Mouse (Mus musculus): ENCODE measurements around the gene Havcr2. TPM values are rescaled to one million over a fixed set of nuclear protein-coding genes. Genes with fewer than 3 reads are reported as not detected.

Gene Havcr2
- polyA plus RNA-seq, 1 experiment from 2014 or later, result 0.18 TPM

Other genes starting within 250 kb of the Havcr2 start
- 2.2 and 2.3 TPM in 2 replicates for gene Fndc9, start 219.4 kb upstream of the Havcr2 start, polyA plus RNA-seq (2016; fragmentation: Nextera tagmentation; extraction: Ambion mirVana)
- 59.1 and 59.5 TPM in 2 replicates for gene Cyfip2, start 142.1 kb upstream of the Havcr2 start, polyA plus RNA-seq (2016; fragmentation: Nextera tagmentation; extraction: Ambion mirVana)
- gene Itk, start 65.4 kb upstream of the Havcr2 start, polyA plus RNA-seq (2016; fragmentation: Nextera tagmentation; extraction: Ambion mirVana), result 0.06 TPM in 1 of 2 replicates, not detected in the other
- not detected in 2 replicates for gene Fam71b, start 58.4 kb upstream of the Havcr2 start, polyA plus RNA-seq (2016; fragmentation: Nextera tagmentation; extraction: Ambion mirVana)
- gene Med7, start 18.0 kb upstream of the Havcr2 start, polyA plus RNA-seq (2016; fragmentation: Nextera tagmentation; extraction: Ambion mirVana), result 89.0 and 90.1 TPM in 2 replicates
- not detected in 2 replicates for gene Gm12169, start 69.3 kb downstream of the Havcr2 start, polyA plus RNA-seq (2016; fragmentation: Nextera tagmentation; extraction: Ambion mirVana)
- not detected in 2 replicates for gene BC053393, start 116.6 kb downstream of the Havcr2 start, polyA plus RNA-seq (2016; fragmentation: Nextera tagmentation; extraction: Ambion mirVana)
- gene Dppa1, start 174.3 kb downstream of the Havcr2 start, polyA plus RNA-seq (2016; fragmentation: Nextera tagmentation; extraction: Ambion mirVana), result not detected in 2 replicates

All from midbrain, embryonic 12.5 days (tissue).